Comparison of ENCODE assay signal across 23 mouse cellular contexts in genomic region chr11:7444494-7444893, GRCm38 (mm10).
A peak's percentile ranks its signal among the peaks of the same experiment; 100 is the strongest.
DNase-seq lines count a peak whose midpoint lies in the region; TF ChIP-seq lines count a peak whose summit lies in the region.
"Had no signal": no experiment of that assay in that cellular context is flagged by ENCODE, and none has a peak within 500 bp of the region (broad histone marks: within the 10 kb centered on the region; RNA-seq: fewer than 3 reads in every experiment).

No protein-coding gene starts in this region.

- H3K27ac ChIP-seq in layer of hippocampus, adult 2 months: no peak overlapping the region
- H3K27ac ChIP-seq: embryonic facial prominence, embryonic 12.5 days; embryonic facial prominence, embryonic 15.5 days; heart, embryonic 15.5 days; hindbrain, embryonic 10.5 days; hindbrain, embryonic 13.5 days; intestine, embryonic 15.5 days had no signal

- 0 out of 2 replicates have a peak, but pooled peaks have one; percentile 7 for TF ChIP-seq CTCF in layer of hippocampus, adult 2 months (conservative IDR thresholded peaks at IDR 0.05)

- no peak overlapping the region for H3K4me3 ChIP-seq in layer of hippocampus, adult 2 months
- H3K4me3 ChIP-seq: embryonic facial prominence, embryonic 12.5 days; embryonic facial prominence, embryonic 15.5 days; heart, embryonic 12.5 days; heart, embryonic 15.5 days; hindbrain, embryonic 10.5 days; hindbrain, embryonic 13.5 days; intestine, embryonic 15.5 days had no signal

- no peak for DNase-seq in layer of hippocampus, adult 2 months (ENCODE audit: low spot score in 2 of 2)
- no peak for DNase-seq in layer of hippocampus, adult 9-11 months
- DNase-seq in ES-CJ7 (ENCODE audit: low read depth, low spot score) (peak; percentile 40), R1 (ENCODE audit: low read depth, low spot score) (peak; percentile 69)
- no peak for DNase-seq in layer of hippocampus, adult 18-20 months (ENCODE audit: low spot score in 2 of 2)
- DNase-seq in adrenal gland, postnatal 36 days: no peak
- DNase-seq: adrenal gland, postnatal 10 days; cerebellum, adult 11 months; cerebellum, adult 2 months; cerebellum, adult 9-11 months; cerebellum, postnatal 25 days; forebrain, postnatal 0 days; gastrocnemius, postnatal 25 days; heart, adult 18-20 months; heart, postnatal 10 days; heart, postnatal 36 days had no signal

Comparison
In these comparisons a context has a peak if more than half of its experiments do, and no peak if none do; other contexts are left out.
1. DNase-seq: peak in ES-CJ7 (single experiment) and R1 (single experiment); none in layer of hippocampus, adult 2 months (0 of 2), layer of hippocampus, adult 9-11 months (single experiment), layer of hippocampus, adult 18-20 months (0 of 2) and adrenal gland, postnatal 36 days (0 of 2).